Mouse (Mus musculus) intestine, postnatal 0 days (tissue): ENCODE measurements around the gene Ptprn. TPM values are rescaled to one million over a fixed set of nuclear protein-coding genes. Genes with fewer than 3 reads are reported as not detected.
A peak's percentile ranks its signal among the peaks of the same experiment; 100 is the strongest.
"Not testable (repeated sequence)": the region's sequence is repeated elsewhere in the genome, so short reads cannot be mapped to it uniquely, and the experiment has no call there.

Experiments used
- ATAC-seq: fragments of 200-750 bp; cut with Nextera tagmentation; 2 replicates; pipeline ENCODE4 v1.8.0; 2017; ENCODE audit warnings: mild to moderate bottlenecking, moderate TSS enrichment, moderate library complexity
- H3K27ac ChIP-seq: fragments of 300-500 bp; sonication (generic); 2 replicates; pipeline ENCODE4 v1.5.1; 2014; ENCODE audit warnings: mild to moderate bottlenecking, low read depth, low read length, moderate library complexity
- H3K27me3 ChIP-seq: fragments of 300-500 bp; sonication (generic); replicated peaks from 2 replicates; pipeline ENCODE4 v1.6.1; 2014; ENCODE audit warnings: low read length, mixed read lengths; ENCODE audit not compliant: control insufficient read depth, insufficient read depth
- H3K36me3 ChIP-seq: fragments of 300-500 bp; sonication (generic); 2 replicates; pipeline ENCODE4 v1.6.1; 2014; ENCODE audit warnings: mild to moderate bottlenecking, moderate library complexity; ENCODE audit not compliant: control insufficient read depth, insufficient read depth
- H3K4me1 ChIP-seq: fragments of 300-500 bp; sonication (generic); replicated peaks from 2 replicates; pipeline ENCODE4 v1.6.1; 2014; ENCODE audit warnings: antibody characterized with exemption, low read length, mixed read lengths; ENCODE audit not compliant: control insufficient read depth, insufficient read depth
- H3K4me2 ChIP-seq: fragments of 300-500 bp; sonication (generic); replicated peaks from 2 replicates; pipeline ENCODE4 v1.6.1; 2014; ENCODE audit warnings: low read depth, mild to moderate bottlenecking, moderate library complexity
- H3K4me3 ChIP-seq: fragments of 300-500 bp; sonication (generic); 2 replicates; pipeline ENCODE4 v1.5.1; 2014; ENCODE audit warnings: low read depth, low read length
- H3K9ac ChIP-seq: fragments of 300-500 bp; sonication (generic); 2 replicates; pipeline ENCODE4 v1.6.1; 2014; ENCODE audit warnings: mild to moderate bottlenecking, low read depth, low read length
- H3K9me3 ChIP-seq: fragments of 300-500 bp; sonication (generic); 2 replicates; pipeline ENCODE4 v1.6.1; 2016; ENCODE audit warnings: mixed run types; ENCODE audit not compliant: control insufficient read depth
- CTCF ChIP-seq: sonication (generic); IDR thresholded peaks from 2 replicates; pipeline ENCODE4 v1.5.1; 2016; ENCODE audit warnings: low read depth, mild to moderate bottlenecking, control low read depth, antibody characterized with exemption, moderate library complexity
- whole genome bisulfite sequencing: fragments of 180-500 bp; shearing (Covaris S2); extraction: QIAGEN DNeasy Blood & Tissue Kit; methylation state at CpG from one replicate; pipeline ENCODE4 v1.1.7; 2014; 5-methylcytosine and 5-hydroxymethylcytosine counted together
- polyA plus RNA-seq: library from polyadenylated mRNA; unstranded; fragments of >200 nt; fragmentation: Nextera tagmentation; extraction: Ambion mirVana; gene quantifications from 2 replicates; pipeline ENCODE4 v1.2.1, GENCODE M21; 2015

Ptprn gene
- polyA plus RNA-seq, 1 experiment from 2014 or later = 3.0 TPM

DNA sequence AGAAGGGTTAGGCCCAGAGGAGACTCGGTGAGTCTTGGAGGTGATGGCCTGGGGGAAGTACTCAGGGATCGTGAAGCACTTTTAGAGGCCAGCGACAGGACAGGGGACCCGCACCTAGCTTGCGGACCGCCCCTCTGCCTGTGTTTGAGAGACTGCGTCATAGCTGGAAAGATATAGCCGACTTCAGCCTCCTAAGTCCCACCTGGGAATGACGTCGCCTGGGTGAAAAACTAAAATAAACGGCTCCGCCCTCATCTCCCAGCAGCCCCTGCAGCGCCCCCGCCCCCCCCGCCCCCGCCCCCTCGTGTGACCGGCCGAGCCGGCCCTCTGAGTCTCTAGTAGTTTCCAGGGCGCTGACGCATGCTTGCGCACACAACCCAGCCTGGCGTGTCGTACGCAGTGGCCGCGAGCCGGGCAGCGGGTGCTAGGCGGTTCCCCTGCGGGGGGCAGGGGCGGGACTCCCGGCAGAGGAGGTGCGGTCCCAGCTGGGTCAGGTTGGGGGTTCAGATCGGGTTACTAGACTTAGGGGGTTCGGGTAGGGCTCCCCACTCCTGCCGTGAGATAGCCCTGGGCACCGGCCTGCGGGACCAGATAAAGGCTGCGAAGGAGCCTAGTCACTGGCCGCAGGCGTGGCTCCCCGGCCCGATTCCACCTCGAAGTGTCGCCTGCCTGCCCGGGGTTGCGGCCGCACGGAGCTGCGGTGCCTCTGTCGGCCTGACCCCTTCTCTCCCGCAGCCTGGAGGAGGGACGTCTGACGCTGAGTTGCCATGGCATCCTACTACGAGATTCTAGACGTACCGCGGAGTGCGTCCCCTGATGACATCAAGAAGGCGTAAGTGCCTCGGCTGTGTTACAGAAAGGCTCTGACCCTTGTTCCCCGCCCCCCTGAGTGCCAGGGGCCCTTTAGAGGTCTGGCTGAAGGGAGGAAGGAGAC, 27.9 kb downstream of the Ptprn start, which contains the start of gene Dnajb2:
Gene Dnajb2, plus strand, starts transcription at position 290 of the 934 bp plus-strand sequence.
- TF ChIP-seq CTCF = no peak
- ATAC-seq = peak; percentile 90
- WGBS = under 1% methylated on average over 63 of the region's 64 CpGs

DNA sequence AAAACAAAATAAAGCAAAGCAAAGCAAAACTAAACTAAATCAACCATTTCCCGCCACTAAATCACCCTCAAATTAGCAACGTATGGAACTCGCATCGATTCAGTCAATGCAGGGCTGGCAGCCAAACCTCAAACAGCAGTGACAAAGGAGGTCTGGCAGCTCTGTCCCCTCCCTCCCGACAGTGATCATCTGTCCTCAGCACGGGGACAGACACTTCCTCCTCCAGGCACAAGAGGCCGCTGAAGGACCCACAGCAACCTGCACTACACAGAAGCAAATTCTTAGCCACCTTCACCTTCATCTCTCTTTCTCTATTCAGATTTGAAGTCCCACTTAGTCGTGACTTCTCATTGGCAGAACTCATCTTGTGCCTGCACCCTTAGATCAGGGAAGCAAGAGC, 29.7 kb downstream of the Ptprn start:
- peak overlapping the region; percentile 39; the same call in 1 of the 2 replicates for H3K4me2 ChIP-seq
- peak; percentile 80 for TF ChIP-seq CTCF

More for the DNA sequence above, 27.9 kb downstream of the Ptprn start, which contains the start of gene Dnajb2:
- no peaks in the 10 kb centered on the region for H3K27me3 ChIP-seq
- H3K27ac ChIP-seq = peak within 1 kb of the TSS; percentile 79
- peak within 1 kb of the TSS; percentile 81 for H3K9ac ChIP-seq
- H3K4me1 ChIP-seq = no peaks in the 10 kb centered on the region; the same call in 1 of the 2 replicates
- peak within 1 kb of the TSS; percentile 98 for H3K4me2 ChIP-seq
- peak within 1 kb of the TSS; percentile 69 for H3K4me3 ChIP-seq
- H3K36me3 ChIP-seq = peaks cover 18% of the 10 kb centered on the region; the same call in 1 of the 2 replicates
- H3K9me3 ChIP-seq = no peaks in the 10 kb centered on the region

DNA sequence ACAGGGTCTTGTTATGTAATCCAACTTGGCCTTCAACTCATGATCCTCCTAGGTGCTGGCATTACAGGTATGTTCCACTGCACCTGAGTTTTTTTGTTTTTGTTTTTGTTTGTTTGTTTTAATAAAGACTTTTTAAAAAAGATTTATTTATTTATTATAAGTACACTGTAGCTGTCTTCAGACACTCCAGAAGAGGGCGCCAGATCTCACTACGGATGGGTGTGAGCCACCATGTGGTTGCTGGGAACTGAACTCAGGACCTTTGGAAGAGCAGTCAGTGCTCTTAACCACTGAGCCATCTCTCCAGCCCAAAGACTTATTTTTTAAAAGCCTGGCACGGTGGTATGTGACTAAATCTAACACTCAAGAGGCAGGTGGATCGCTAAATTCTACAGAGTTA, 31.8 kb downstream of the Ptprn start:
- ATAC-seq, H3K4me1 ChIP-seq, H3K4me2 ChIP-seq, H3K27me3 ChIP-seq, H3K9me3 ChIP-seq, H3K9ac ChIP-seq, H3K27ac ChIP-seq, H3K4me3 ChIP-seq, H3K36me3 ChIP-seq: not testable (repeated sequence)
- TF ChIP-seq CTCF = peak; percentile 37
- WGBS = 64% methylated on average over 4 of the region's 4 CpGs

More for the DNA sequence above, 29.7 kb downstream of the Ptprn start:
- Histone ChIP-seq H3K27me3 (no peaks in the 10 kb centered on the region), H3K9me3 (no peaks in the 10 kb centered on the region), H3K9ac (no peak overlapping the region), H3K4me1 (no peaks in the 10 kb centered on the region; the same call in 1 of the 2 replicates), H3K36me3 (peaks cover 4% of the 10 kb centered on the region; the same call in 1 of the 2 replicates), H3K4me3 (no peak overlapping the region), H3K27ac (no peak overlapping the region)
- 1% methylated on average over 8 of the region's 8 CpGs for WGBS
- no peak for ATAC-seq

GRCm38 (mm10) chr1:75231664-75232152, 32.6 kb downstream of the Ptprn start, which contains the start of gene A630095N17Rik:
Gene A630095N17Rik, minus strand, starts transcription at chr1:75232102.
- ATAC-seq = no peak
- no peaks in the 10 kb centered on the region for H3K9me3 ChIP-seq
- H3K27ac ChIP-seq = no peak within 1 kb of the TSS
- H3K36me3 ChIP-seq = no peaks in the 10 kb centered on the region
- no peak within 1 kb of the TSS for H3K9ac ChIP-seq
- 62% methylated on average over 5 of the region's 5 CpGs for WGBS
- no peak within 1 kb of the TSS for H3K4me3 ChIP-seq
- H3K4me1 ChIP-seq = no peaks in the 10 kb centered on the region; the same call in 1 of the 2 replicates
- TF ChIP-seq CTCF = no peak
- H3K4me2 ChIP-seq = no peak within 1 kb of the TSS
- no peaks in the 10 kb centered on the region for H3K27me3 ChIP-seq

DNA sequence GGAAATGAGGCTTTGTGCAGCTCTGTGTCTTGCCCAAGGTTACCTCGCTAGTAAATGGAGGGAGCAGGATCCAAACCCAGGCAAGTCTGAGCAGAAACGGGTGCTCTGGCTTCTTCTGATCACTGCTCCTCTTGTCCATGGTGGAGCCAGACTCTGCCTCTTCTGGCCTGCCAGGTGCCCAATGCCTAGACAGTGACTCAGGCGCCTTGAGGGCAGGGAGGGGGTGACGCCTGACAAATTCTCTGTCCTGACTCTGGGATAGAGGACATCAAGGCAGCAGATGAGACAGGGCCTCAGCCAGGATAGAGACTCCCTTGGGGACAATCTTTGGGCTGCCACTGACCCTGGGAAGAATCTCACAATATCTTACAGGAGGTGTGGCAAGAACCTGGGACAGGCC, 33.1 kb downstream of the Ptprn start:
- Histone ChIP-seq H3K4me1 (no peaks in the 10 kb centered on the region; the same call in 1 of the 2 replicates), H3K9ac (no peak overlapping the region), H3K4me2 (no peak overlapping the region), H3K27me3 (no peaks in the 10 kb centered on the region), H3K36me3 (no peaks in the 10 kb centered on the region), H3K4me3 (no peak overlapping the region), H3K9me3 (no peaks in the 10 kb centered on the region), H3K27ac (no peak overlapping the region)
- TF ChIP-seq CTCF = no peak
- ATAC-seq = no peak
- WGBS = 73% methylated on average over 4 of the region's 4 CpGs

GRCm38 (mm10) chr1:75230335-75230994, 33.8 kb downstream of the Ptprn start:
- H3K27ac ChIP-seq = no peak overlapping the region
- no peak overlapping the region for H3K4me2 ChIP-seq
- H3K4me3 ChIP-seq = no peak overlapping the region
- no peak overlapping the region for H3K9ac ChIP-seq
- H3K4me1 ChIP-seq = no peaks in the 10 kb centered on the region; the same call in 1 of the 2 replicates
- no peaks in the 10 kb centered on the region for H3K27me3 ChIP-seq
- H3K9me3 ChIP-seq = no peaks in the 10 kb centered on the region
- H3K36me3 ChIP-seq = no peaks in the 10 kb centered on the region
- TF ChIP-seq CTCF = no peak
- WGBS = 63% methylated on average over 7 of the region's 7 CpGs
- ATAC-seq = no peak
